Mouse (Mus musculus) liver, embryonic 12.5 days (tissue): ENCODE data around the gene Tbcc. TPM values are rescaled to one million over a fixed set of nuclear protein-coding genes. Genes with fewer than 3 reads are reported as not detected.

Experiments used
- ATAC-seq: fragments of 200-750 bp; cut with Nextera tagmentation; 2 replicates; pipeline ENCODE4 v1.8.0; 2017; ENCODE audit warnings: moderate number of reproducible peaks, mild to moderate bottlenecking, moderate library complexity
- H3K27ac ChIP-seq: fragments of 300-500 bp; sonication (generic); 2 replicates; pipeline ENCODE4 v1.5.1; 2016; ENCODE audit warnings: mild to moderate bottlenecking
- H3K27me3 ChIP-seq: fragments of 300-500 bp; sonication (generic); replicated peaks from 2 replicates; pipeline ENCODE4 v1.6.1; 2016; ENCODE audit warnings: mild to moderate bottlenecking, moderate library complexity
- H3K36me3 ChIP-seq: fragments of 300-500 bp; sonication (generic); 2 replicates; pipeline ENCODE4 v1.6.1; 2016; ENCODE audit warnings: mild to moderate bottlenecking, moderate library complexity
- H3K4me1 ChIP-seq: fragments of 300-500 bp; sonication (generic); 2 replicates; pipeline ENCODE4 v1.6.1; 2016
- H3K4me2 ChIP-seq: fragments of 300-500 bp; sonication (generic); 2 replicates; pipeline ENCODE4 v1.6.1; 2016; ENCODE audit warnings: mild to moderate bottlenecking, moderate library complexity
- H3K4me3 ChIP-seq: fragments of 300-500 bp; sonication (generic); 2 replicates; pipeline ENCODE4 v1.5.1; 2016; ENCODE audit warnings: mild to moderate bottlenecking, moderate library complexity
- H3K9ac ChIP-seq: fragments of 300-500 bp; sonication (generic); 2 replicates; pipeline ENCODE4 v1.6.1; 2016; ENCODE audit warnings: mild to moderate bottlenecking, moderate library complexity
- H3K9me3 ChIP-seq: fragments of 300-500 bp; sonication (generic); replicated peaks from 2 replicates; pipeline ENCODE4 v1.6.1; 2016; ENCODE audit warnings: mild to moderate bottlenecking, moderate library complexity
- WGBS: fragments of 180-500 bp; shearing (Covaris S2); methylation state at CpG from one replicate; pipeline ENCODE4 v1.1.7; 2016; ENCODE audit not compliant: insufficient replicate concordance; 5-methylcytosine and 5-hydroxymethylcytosine counted together
- polyA plus RNA-seq: library from polyadenylated mRNA; unstranded; fragments of >200 nt; fragmentation: Nextera tagmentation; extraction: Ambion mirVana; gene quantifications from 2 replicates; pipeline ENCODE4 v1.2.1, GENCODE M21; 2016

Tbcc gene
- polyA plus RNA-seq, 1 experiment from 2014 or later: 34.2 TPM

GRCm38 (mm10) chr17:46870913-46871312 is 19.6 kb upstream of the Tbcc start:
- Histone ChIP-seq H3K9ac (no peak overlapping the region), H3K9me3 (no peaks in the 10 kb centered on the region), H3K27me3 (no peaks in the 10 kb centered on the region), H3K4me1 (peaks cover 32% of the 10 kb centered on the region), H3K36me3 (no peaks in the 10 kb centered on the region), H3K4me3 (no peak overlapping the region), H3K27ac (no peak overlapping the region), H3K4me2 (no peak overlapping the region)
- no peak for ATAC-seq
- WGBS: 20% methylated on average over 1 of the region's 1 CpGs

- H3K9me3 ChIP-seq: no peaks in the 10 kb centered on the region
- 67% methylated on average over 7 of the region's 7 CpGs for WGBS
- H3K36me3 ChIP-seq: no peaks in the 10 kb centered on the region
- H3K4me3 ChIP-seq: no peak overlapping the region
- no peak overlapping the region for H3K4me2 ChIP-seq
- H3K27me3 ChIP-seq: no peaks in the 10 kb centered on the region
- peak; percentile 44; the same call in 1 of the 2 replicates for ATAC-seq
- no peak overlapping the region for H3K9ac ChIP-seq
- peaks cover 28% of the 10 kb centered on the region for H3K4me1 ChIP-seq
- peak overlapping the region; percentile 59 for H3K27ac ChIP-seq
These were observed 17.7 kb upstream of the Tbcc start for GRCm38 (mm10) chr17:46872806-46873205.

GRCm38 (mm10) chr17:46874133-46874532 is 16.4 kb upstream of the Tbcc start:
- Histone ChIP-seq H3K9ac (no peak overlapping the region), H3K27ac (no peak overlapping the region), H3K36me3 (no peaks in the 10 kb centered on the region), H3K27me3 (no peaks in the 10 kb centered on the region), H3K4me2 (no peak overlapping the region), H3K9me3 (no peaks in the 10 kb centered on the region), H3K4me1 (peaks cover 28% of the 10 kb centered on the region), H3K4me3 (no peak overlapping the region)
- no peak for ATAC-seq
- WGBS: 38% methylated on average over 10 of the region's 10 CpGs

GRCm38 (mm10) chr17:46875626-46876025 is 14.9 kb upstream of the Tbcc start:
- no peak overlapping the region for H3K4me3 ChIP-seq

GRCm38 (mm10) chr17:46876371-46876950 is 14.0 kb upstream of the Tbcc start:
- Histone ChIP-seq H3K27me3 (no peaks in the 10 kb centered on the region), H3K4me2 (no peak overlapping the region), H3K36me3 (no peaks in the 10 kb centered on the region), H3K9me3 (no peaks in the 10 kb centered on the region), H3K4me3 (no peak overlapping the region), H3K27ac (peak overlapping the region; percentile 18; the same call in 1 of the 2 replicates), H3K9ac (no peak overlapping the region), H3K4me1 (peaks cover 26% of the 10 kb centered on the region)
- ATAC-seq: 0 out of 2 replicates have a peak, but pooled peaks have one; percentile 24
- 71% methylated on average over 8 of the region's 8 CpGs for WGBS

More at GRCm38 (mm10) chr17:46875626-46876025, 14.9 kb upstream of the Tbcc start:
- no peaks in the 10 kb centered on the region for H3K27me3 ChIP-seq
- ATAC-seq: no peak
- peaks cover 31% of the 10 kb centered on the region for H3K4me1 ChIP-seq
- no peaks in the 10 kb centered on the region for H3K36me3 ChIP-seq
- H3K9me3 ChIP-seq: no peaks in the 10 kb centered on the region
- no peak overlapping the region for H3K4me2 ChIP-seq
- no peak overlapping the region for H3K9ac ChIP-seq
- 56% methylated on average over 3 of the region's 3 CpGs for WGBS
- no peak overlapping the region for H3K27ac ChIP-seq

GRCm38 (mm10) chr17:46877061-46877460 is 13.4 kb upstream of the Tbcc start:
- Histone ChIP-seq H3K27me3 (no peaks in the 10 kb centered on the region), H3K9ac (no peak overlapping the region), H3K36me3 (no peaks in the 10 kb centered on the region), H3K27ac (peak overlapping the region; percentile 18), H3K4me1 (peaks cover 28% of the 10 kb centered on the region), H3K4me2 (no peak overlapping the region), H3K4me3 (no peak overlapping the region), H3K9me3 (no peaks in the 10 kb centered on the region)
- ATAC-seq: no peak
- 82% methylated on average over 5 of the region's 5 CpGs for WGBS

- 57% methylated on average over 14 of the region's 14 CpGs for WGBS
- Histone ChIP-seq H3K27ac (0 out of 2 replicates have a peak overlapping the region, but pooled peaks have one; percentile 23), H3K4me2 (no peak overlapping the region), H3K9ac (no peak overlapping the region), H3K4me1 (peaks cover 36% of the 10 kb centered on the region), H3K27me3 (no peaks in the 10 kb centered on the region), H3K9me3 (no peaks in the 10 kb centered on the region), H3K4me3 (no peak overlapping the region), H3K36me3 (no peaks in the 10 kb centered on the region)
- ATAC-seq: no peak
These were observed 10.6 kb upstream of the Tbcc start for GRCm38 (mm10) chr17:46879841-46880311.

GRCm38 (mm10) chr17:46880322-46880721 is 10.2 kb upstream of the Tbcc start:
- H3K27ac ChIP-seq: no peak overlapping the region
- H3K4me2 ChIP-seq: no peak overlapping the region
- no peaks in the 10 kb centered on the region for H3K27me3 ChIP-seq
- no peak for ATAC-seq
- no peak overlapping the region for H3K4me3 ChIP-seq
- no peak overlapping the region for H3K9ac ChIP-seq
- WGBS: 67% methylated on average over 2 of the region's 2 CpGs
- H3K36me3 ChIP-seq: no peaks in the 10 kb centered on the region
- H3K4me1 ChIP-seq: peaks cover 41% of the 10 kb centered on the region
- H3K9me3 ChIP-seq: no peaks in the 10 kb centered on the region

- H3K4me1 ChIP-seq: peaks cover 55% of the 10 kb centered on the region
- no peaks in the 10 kb centered on the region for H3K36me3 ChIP-seq
- H3K9me3 ChIP-seq: no peaks in the 10 kb centered on the region
- H3K27me3 ChIP-seq: no peaks in the 10 kb centered on the region
- WGBS: 82% methylated on average over 6 of the region's 6 CpGs
- ATAC-seq: no peak
- H3K4me2 ChIP-seq: no peak overlapping the region
- H3K27ac ChIP-seq: no peak overlapping the region
- no peak overlapping the region for H3K9ac ChIP-seq
- H3K4me3 ChIP-seq: no peak overlapping the region
These were observed 8.8 kb upstream of the Tbcc start for GRCm38 (mm10) chr17:46881728-46882127.

- H3K4me3 ChIP-seq: no peak overlapping the region
- H3K4me1 ChIP-seq: peaks cover 66% of the 10 kb centered on the region
- 78% methylated on average over 9 of the region's 9 CpGs for WGBS
- no peak overlapping the region for H3K9ac ChIP-seq
- no peaks in the 10 kb centered on the region for H3K27me3 ChIP-seq
- H3K9me3 ChIP-seq: no peaks in the 10 kb centered on the region
- H3K36me3 ChIP-seq: no peaks in the 10 kb centered on the region
- no peak for ATAC-seq
- H3K4me2 ChIP-seq: no peak overlapping the region
- no peak overlapping the region for H3K27ac ChIP-seq
These were observed 7.4 kb upstream of the Tbcc start for GRCm38 (mm10) chr17:46883107-46883506.

GRCm38 (mm10) chr17:46884766-46885165 is 5.7 kb upstream of the Tbcc start:
- Histone ChIP-seq H3K9ac (no peak overlapping the region), H3K36me3 (no peaks in the 10 kb centered on the region), H3K4me3 (no peak overlapping the region), H3K4me2 (peak overlapping the region; percentile 66; the same call in 1 of the 2 replicates), H3K9me3 (no peaks in the 10 kb centered on the region), H3K27me3 (no peaks in the 10 kb centered on the region), H3K4me1 (peaks cover 73% of the 10 kb centered on the region), H3K27ac (no peak overlapping the region)
- WGBS: 69% methylated on average over 6 of the region's 6 CpGs
- ATAC-seq: no peak

GRCm38 (mm10) chr17:46885218-46885909 is 5.1 kb upstream of the Tbcc start:
- peak overlapping the region; percentile 66 for H3K4me2 ChIP-seq
- peaks cover 68% of the 10 kb centered on the region for H3K4me1 ChIP-seq
- H3K9ac ChIP-seq: peak overlapping the region; percentile 45
- WGBS: 30% methylated on average over 11 of the region's 11 CpGs
- no peaks in the 10 kb centered on the region for H3K27me3 ChIP-seq
- peak overlapping the region; percentile 79 for H3K27ac ChIP-seq
- ATAC-seq: no peak
- H3K9me3 ChIP-seq: no peaks in the 10 kb centered on the region
- H3K4me3 ChIP-seq: peak overlapping the region; percentile 31; the same call in 1 of the 2 replicates
- no peaks in the 10 kb centered on the region for H3K36me3 ChIP-seq
